Mouse (Mus musculus) heart, adult 2 months (tissue): ENCODE measurements around the gene Zc3h8.

Source experiments
- CTCF ChIP-seq: fragments of 200-600 bp; IDR thresholded peaks from 2 replicates; pipeline ENCODE4 v1.8.1; 2022; ENCODE audit warnings: antibody characterized with exemption, mild to moderate bottlenecking, moderate library complexity
- POLR2A ChIP-seq: fragments of 200-500 bp; IDR thresholded peaks from 2 replicates; pipeline ENCODE4 v1.6.1; 2011; ENCODE audit warnings: mild to moderate bottlenecking, low read depth, low read length, control low read depth; ENCODE audit not compliant: insufficient read depth

- TF ChIP-seq CTCF (no peak), POLR2A (no peak)
Observed at GRCm38 (mm10) chr2:128924799-128925198, 19.1 kb downstream of the Zc3h8 start.
